Mouse (Mus musculus): ENCODE data around the gene Ranbp3l.

DNA sequence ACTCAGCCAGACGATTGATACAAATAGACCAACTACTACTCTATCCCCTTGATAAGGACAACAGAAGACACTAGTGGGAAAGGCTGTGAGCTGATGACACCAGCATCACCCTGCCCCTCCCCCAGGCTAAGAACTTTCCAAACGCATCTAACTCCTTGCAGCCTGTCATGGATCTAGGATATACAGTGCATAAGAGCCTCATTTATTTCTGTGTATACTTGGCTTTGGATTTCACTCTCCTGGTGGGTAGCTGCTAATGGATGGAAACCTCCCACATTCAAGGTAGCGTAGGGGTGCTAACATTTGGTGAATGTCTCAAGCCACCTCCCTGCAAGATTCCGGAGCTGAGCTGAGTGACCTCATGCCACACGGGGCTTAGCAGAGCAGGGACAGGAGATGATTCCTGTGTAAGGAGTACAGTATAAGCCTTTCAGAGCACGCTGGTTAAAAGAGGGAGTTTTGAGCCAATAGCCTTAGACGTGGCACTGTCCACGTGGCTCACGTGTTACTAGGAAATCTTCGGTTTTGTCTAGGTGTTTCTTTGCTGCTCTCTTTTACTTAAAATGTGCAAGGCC lies 1.4 kb downstream of the Ranbp3l start:
- TF ChIP-seq CTCF (IDR thresholded peaks at IDR 0.05; ENCODE audit: borderline replicate concordance, insufficient read depth, low read length) (no peak), POLR2A (IDR thresholded peaks at IDR 0.05; ENCODE audit: low read depth, low read length) (no peak)
